Mouse (Mus musculus): ENCODE data around the gene Gm973. TPM values are rescaled to one million over a fixed set of nuclear protein-coding genes. Genes with fewer than 3 reads are reported as not detected.

Gm973 gene
- polyA plus RNA-seq, 1 experiment from 2014 or later: 9.5 TPM

GRCm38 (mm10) chr1:59503659-59504301 lies 12.3 kb upstream of the Gm973 start:
- DNase-seq (ENCODE audit: low spot score) (no peak), ATAC-seq (ENCODE audit: low FRiP score) (no peak)
- Histone ChIP-seq H3K4me1 (replicated peaks; ENCODE audit: control insufficient read depth, insufficient read depth, low read length) (no peaks in the 10 kb centered on the region), H3K4me2 (replicated peaks; ENCODE audit: low read depth, low read length) (no peak overlapping the region), H3K9me3 (ENCODE audit: control insufficient read depth, low read length) (no peaks in the 10 kb centered on the region), H3K4me3 (ENCODE audit: low read depth, low read length) (no peak overlapping the region), H3K36me3 (ENCODE audit: control insufficient read depth, insufficient read depth, low read length) (no peaks in the 10 kb centered on the region), H3K9ac (ENCODE audit: low read depth, low read length) (no peak overlapping the region), H3K27me3 (ENCODE audit: control insufficient read depth, insufficient read depth, low read length) (no peaks in the 10 kb centered on the region), H3K27ac (ENCODE audit: low read depth, low read length) (no peak overlapping the region)
- WGBS: 56% methylated on average over 7 of the region's 7 CpGs

- Histone ChIP-seq H3K27ac (ENCODE audit: low read depth, low read length) (no peak overlapping the region), H3K4me1 (replicated peaks; ENCODE audit: control insufficient read depth, insufficient read depth, low read length) (no peaks in the 10 kb centered on the region), H3K4me2 (replicated peaks; ENCODE audit: low read depth, low read length) (no peak overlapping the region), H3K27me3 (ENCODE audit: control insufficient read depth, insufficient read depth, low read length) (no peaks in the 10 kb centered on the region), H3K36me3 (ENCODE audit: control insufficient read depth, insufficient read depth, low read length) (no peaks in the 10 kb centered on the region), H3K9ac (ENCODE audit: low read depth, low read length) (no peak overlapping the region), H3K9me3 (ENCODE audit: control insufficient read depth, low read length) (no peaks in the 10 kb centered on the region), H3K4me3 (ENCODE audit: low read depth, low read length) (no peak overlapping the region)
- no peak for DNase-seq (ENCODE audit: low spot score)
- ATAC-seq (ENCODE audit: low FRiP score): no peak
- WGBS: 76% methylated on average over 2 of the region's 2 CpGs
Observed at GRCm38 (mm10) chr1:59504302-59504700, 11.8 kb upstream of the Gm973 start.

- WGBS: 24% methylated on average over 17 of the region's 17 CpGs
- H3K9ac ChIP-seq (ENCODE audit: low read depth, low read length): no peak overlapping the region
- H3K4me1 ChIP-seq (replicated peaks; ENCODE audit: control insufficient read depth, insufficient read depth, low read length): no peaks in the 10 kb centered on the region
- DNase-seq (ENCODE audit: low spot score): no peak
- H3K27me3 ChIP-seq (ENCODE audit: control insufficient read depth, insufficient read depth, low read length): no peaks in the 10 kb centered on the region; the same call in 1 of the 2 replicates
- H3K27ac ChIP-seq (ENCODE audit: low read depth, low read length): no peak overlapping the region
- no peak for ATAC-seq (ENCODE audit: low FRiP score)
- no peak overlapping the region for H3K4me2 ChIP-seq (replicated peaks; ENCODE audit: low read depth, low read length)
- no peaks in the 10 kb centered on the region for H3K36me3 ChIP-seq (ENCODE audit: control insufficient read depth, insufficient read depth, low read length)
- H3K9me3 ChIP-seq (ENCODE audit: control insufficient read depth, low read length): no peaks in the 10 kb centered on the region
- H3K4me3 ChIP-seq (ENCODE audit: low read depth, low read length): no peak overlapping the region
Observed at GRCm38 (mm10) chr1:59508463-59509139, 7.5 kb upstream of the Gm973 start.

GRCm38 (mm10) chr1:59511566-59512270 lies 4.3 kb upstream of the Gm973 start:
- no peak overlapping the region for H3K27ac ChIP-seq (ENCODE audit: low read depth, low read length)
- DNase-seq (ENCODE audit: low spot score) (no peak), ATAC-seq (ENCODE audit: low FRiP score) (no peak)
- H3K27me3 ChIP-seq (ENCODE audit: control insufficient read depth, insufficient read depth, low read length): no peaks in the 10 kb centered on the region; the same call in 1 of the 2 replicates
- H3K36me3 ChIP-seq (ENCODE audit: control insufficient read depth, insufficient read depth, low read length): no peaks in the 10 kb centered on the region
- no peak overlapping the region for H3K4me2 ChIP-seq (replicated peaks; ENCODE audit: low read depth, low read length)
- H3K9ac ChIP-seq (ENCODE audit: low read depth, low read length): no peak overlapping the region
- peaks cover 3% of the 10 kb centered on the region; the same call in 1 of the 2 replicates for H3K4me1 ChIP-seq (replicated peaks; ENCODE audit: control insufficient read depth, insufficient read depth, low read length)
- H3K9me3 ChIP-seq (ENCODE audit: control insufficient read depth, low read length): no peaks in the 10 kb centered on the region
- H3K4me3 ChIP-seq (ENCODE audit: low read depth, low read length): no peak overlapping the region
- 68% methylated on average over 9 of the region's 9 CpGs for WGBS

- Histone ChIP-seq H3K9me3 (ENCODE audit: control insufficient read depth, low read length) (no peaks in the 10 kb centered on the region), H3K9ac (ENCODE audit: low read depth, low read length) (no peak overlapping the region), H3K36me3 (ENCODE audit: control insufficient read depth, insufficient read depth, low read length) (no peaks in the 10 kb centered on the region), H3K4me3 (ENCODE audit: low read depth, low read length) (no peak overlapping the region), H3K4me2 (replicated peaks; ENCODE audit: low read depth, low read length) (no peak overlapping the region), H3K4me1 (replicated peaks; ENCODE audit: control insufficient read depth, insufficient read depth, low read length) (peaks cover 14% of the 10 kb centered on the region; the same call in 1 of the 2 replicates), H3K27me3 (ENCODE audit: control insufficient read depth, insufficient read depth, low read length) (no peaks in the 10 kb centered on the region), H3K27ac (ENCODE audit: low read depth, low read length) (no peak overlapping the region)
- DNase-seq (ENCODE audit: low spot score) (no peak), ATAC-seq (ENCODE audit: low FRiP score) (no peak)
- WGBS: 55% methylated on average over 11 of the region's 11 CpGs
Observed at GRCm38 (mm10) chr1:59520226-59520837, 4.3 kb downstream of the Gm973 start.

GRCm38 (mm10) chr1:59522456-59522855 lies 6.4 kb downstream of the Gm973 start:
- H3K36me3 ChIP-seq (ENCODE audit: control insufficient read depth, insufficient read depth, low read length): no peaks in the 10 kb centered on the region
- no peaks in the 10 kb centered on the region for H3K9me3 ChIP-seq (ENCODE audit: control insufficient read depth, low read length)
- DNase-seq (ENCODE audit: low spot score): no peak
- H3K4me1 ChIP-seq (replicated peaks; ENCODE audit: control insufficient read depth, insufficient read depth, low read length): 0 out of 2 replicates have a peak, but pooled peaks cover 6% of the 10 kb centered on the region
- no peak overlapping the region for H3K4me3 ChIP-seq (ENCODE audit: low read depth, low read length)
- H3K9ac ChIP-seq (ENCODE audit: low read depth, low read length): no peak overlapping the region
- ATAC-seq (ENCODE audit: low FRiP score): no peak
- 56% methylated on average over 1 of the region's 1 CpGs for WGBS
- H3K27ac ChIP-seq (ENCODE audit: low read depth, low read length): no peak overlapping the region
- H3K27me3 ChIP-seq (ENCODE audit: control insufficient read depth, insufficient read depth, low read length): no peaks in the 10 kb centered on the region
- no peak overlapping the region for H3K4me2 ChIP-seq (replicated peaks; ENCODE audit: low read depth, low read length)

- H3K4me1 ChIP-seq (replicated peaks; ENCODE audit: control insufficient read depth, insufficient read depth, low read length): 0 out of 2 replicates have a peak, but pooled peaks cover 6% of the 10 kb centered on the region
- peak; percentile 53; the same call in 1 of the 2 replicates for ATAC-seq (ENCODE audit: low FRiP score)
- H3K4me3 ChIP-seq (ENCODE audit: low read depth, low read length): no peak overlapping the region
- peak; percentile 20 for DNase-seq (ENCODE audit: low spot score)
- no peaks in the 10 kb centered on the region for H3K36me3 ChIP-seq (ENCODE audit: control insufficient read depth, insufficient read depth, low read length)
- H3K9ac ChIP-seq (ENCODE audit: low read depth, low read length): no peak overlapping the region
- H3K9me3 ChIP-seq (ENCODE audit: control insufficient read depth, low read length): no peaks in the 10 kb centered on the region
- WGBS: 41% methylated on average over 5 of the region's 5 CpGs
- H3K27ac ChIP-seq (ENCODE audit: low read depth, low read length): no peak overlapping the region
- H3K4me2 ChIP-seq (replicated peaks; ENCODE audit: low read depth, low read length): no peak overlapping the region
- H3K27me3 ChIP-seq (ENCODE audit: control insufficient read depth, insufficient read depth, low read length): no peaks in the 10 kb centered on the region
Observed at GRCm38 (mm10) chr1:59523378-59523958, 7.4 kb downstream of the Gm973 start.

GRCm38 (mm10) chr1:59524071-59524470 lies 8.0 kb downstream of the Gm973 start:
- H3K9ac ChIP-seq (ENCODE audit: low read depth, low read length): no peak overlapping the region
- 19% methylated on average over 2 of the region's 2 CpGs for WGBS
- H3K27me3 ChIP-seq (ENCODE audit: control insufficient read depth, insufficient read depth, low read length): no peaks in the 10 kb centered on the region
- peak overlapping the region; percentile 48; the same call in 1 of the 2 replicates for H3K27ac ChIP-seq (ENCODE audit: low read depth, low read length)
- 0 out of 2 replicates have a peak overlapping the region, but pooled peaks have one; percentile 2 for H3K4me2 ChIP-seq (replicated peaks; ENCODE audit: low read depth, low read length)
- H3K4me1 ChIP-seq (replicated peaks; ENCODE audit: control insufficient read depth, insufficient read depth, low read length): 0 out of 2 replicates have a peak, but pooled peaks cover 6% of the 10 kb centered on the region
- H3K9me3 ChIP-seq (ENCODE audit: control insufficient read depth, low read length): no peaks in the 10 kb centered on the region
- DNase-seq (ENCODE audit: low spot score) (peak; percentile 50), ATAC-seq (ENCODE audit: low FRiP score) (peak; percentile 74)
- no peaks in the 10 kb centered on the region for H3K36me3 ChIP-seq (ENCODE audit: control insufficient read depth, insufficient read depth, low read length)
- H3K4me3 ChIP-seq (ENCODE audit: low read depth, low read length): no peak overlapping the region

Measured in hindbrain, embryonic 11.5 days (tissue).